Mouse (Mus musculus) cerebellum, adult 2 months (tissue): ENCODE results near the gene Btbd35f23. TPM values are rescaled to one million over a fixed set of nuclear protein-coding genes. Genes with fewer than 3 reads are reported as not detected.
"Not testable (repeated sequence)": the region's sequence is repeated elsewhere in the genome, so short reads cannot be mapped to it uniquely, and the experiment has no call there.

Source experiments
- DNase-seq, 2 experiments: peaks; one replicate each; pipeline ENCODE4 v3.0.0; 2021
- H3K27ac ChIP-seq: fragments of 200-500 bp; 2 replicates; pipeline ENCODE4 v1.5.1; 2012; ENCODE audit warnings: low read length, control low read depth, inconsistent platforms; ENCODE audit not compliant: insufficient read depth
- H3K27me3 ChIP-seq: fragments of 200-500 bp; 2 replicates; pipeline ENCODE4 v1.6.1; 2012; ENCODE audit warnings: inconsistent platforms, mild to moderate bottlenecking, low read length, moderate library complexity; ENCODE audit not compliant: control insufficient read depth, insufficient read depth
- H3K4me1 ChIP-seq: fragments of 200-500 bp; 2 replicates; pipeline ENCODE4 v1.6.1; 2011; ENCODE audit warnings: low read length; ENCODE audit not compliant: control insufficient read depth, insufficient read depth
- H3K4me3 ChIP-seq: fragments of 200-500 bp; replicated peaks from 2 replicates; pipeline ENCODE3; 2011; ENCODE audit warnings: mild to moderate bottlenecking, low read depth, low read length, control low read depth; ENCODE audit not compliant: insufficient read depth
- WGBS: fragments of 180-500 bp; shearing (Covaris S2); methylation state at CpG from one replicate; pipeline ENCODE4 v1.1.7; 2018; 5-methylcytosine and 5-hydroxymethylcytosine counted together
- polyA plus RNA-seq: library from polyadenylated mRNA; depleted of rRNA; stranded (reverse); fragments of >200 nt; gene quantifications from 2 replicates; pipeline ENCODE4 v1.2.3, GENCODE M21; 2012; rRNA removed

Btbd35f23 gene
- not detected in 2 replicates for polyA plus RNA-seq

DNA sequence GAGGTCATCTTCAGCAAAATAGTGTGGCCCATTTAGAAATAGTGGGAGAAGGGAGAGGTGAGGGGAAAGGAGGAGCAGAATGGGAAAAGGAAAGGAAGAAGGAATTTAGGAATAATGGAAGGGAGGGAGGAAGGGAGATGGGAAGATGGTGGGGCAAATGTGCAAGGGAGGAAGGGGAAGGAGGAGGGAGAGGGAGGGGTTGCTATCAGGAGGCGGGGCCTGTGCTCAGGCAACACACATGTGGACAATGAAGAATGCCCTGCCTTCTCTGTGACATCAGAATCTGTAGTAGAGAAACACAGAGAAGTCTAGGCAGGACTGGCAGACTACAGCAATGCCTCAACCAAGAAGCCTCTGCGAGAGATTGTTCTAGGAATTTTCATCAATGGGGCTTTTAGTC is at the start of gene Btbd35f23:
Btbd35f23 (plus strand) TSS at position 301 of the 400 bp plus-strand sequence.
- H3K27ac ChIP-seq, H3K27me3 ChIP-seq, DNase-seq, H3K4me1 ChIP-seq, H3K4me3 ChIP-seq: not testable (repeated sequence)
- 74% methylated on average over 1 of the region's 2 CpGs for WGBS

Other genes starting within 250 kb of the Btbd35f23 start
- not detected in 2 replicates for gene Btbd35f24, start 119.0 kb downstream of the Btbd35f23 start, polyA plus RNA-seq